ENCODE assay signal across 25 mouse cellular contexts in genomic region chr14:30414131-30414530, GRCm38 (mm10).
"Had no signal": no experiment of that assay in that cellular context is flagged by ENCODE, and none has a peak within 500 bp of the region (broad histone marks: within the 10 kb centered on the region; RNA-seq: fewer than 3 reads in every experiment).

No protein-coding gene starts in this region.

- H3K9me3 ChIP-seq: heart, embryonic 13.5 days; heart, embryonic 15.5 days; hindbrain, embryonic 13.5 days; hindbrain, embryonic 15.5 days; intestine, embryonic 15.5 days; limb, embryonic 10.5 days; limb, embryonic 12.5 days; liver, embryonic 13.5 days had no signal

- DNase-seq: gastrocnemius, postnatal 14 days; gastrocnemius, postnatal 36 days; heart, adult 18-20 months; heart, postnatal 14 days; heart, postnatal 36 days; kidney, adult 18-20 months; kidney, adult 8-10 months; kidney, postnatal 10 days; kidney, postnatal 25 days; kidney, postnatal 4 days; liver; liver, embryonic 13.5 days had no signal

- H3K27ac ChIP-seq: heart, embryonic 13.5 days; heart, embryonic 15.5 days; hindbrain, embryonic 13.5 days; hindbrain, embryonic 15.5 days; intestine, embryonic 15.5 days; layer of hippocampus, adult 2 months; left cerebral cortex, adult 2 months; limb, embryonic 10.5 days; limb, embryonic 12.5 days; liver, embryonic 13.5 days had no signal

- ATAC-seq: inflammation-experienced regulatory T-cells, adult 6 months; intestine, embryonic 15.5 days; intestine, postnatal 0 days had no signal

- H3K4me3 ChIP-seq: heart, embryonic 13.5 days; heart, embryonic 15.5 days; hindbrain, embryonic 13.5 days; hindbrain, embryonic 15.5 days; intestine, embryonic 15.5 days; layer of hippocampus, adult 2 months; left cerebral cortex, adult 2 months; limb, embryonic 10.5 days; limb, embryonic 12.5 days; liver, embryonic 13.5 days had no signal

- H3K4me2 ChIP-seq: heart, embryonic 11.5 days; heart, embryonic 13.5 days; heart, embryonic 15.5 days; hindbrain, embryonic 13.5 days; hindbrain, embryonic 15.5 days; intestine, embryonic 15.5 days; limb, embryonic 12.5 days; liver, embryonic 11.5 days; liver, embryonic 13.5 days had no signal

- H3K9ac ChIP-seq: heart, embryonic 13.5 days; heart, embryonic 15.5 days; hindbrain, embryonic 13.5 days; hindbrain, embryonic 15.5 days; intestine, embryonic 15.5 days; limb, embryonic 12.5 days; liver, embryonic 13.5 days had no signal

- H3K4me1 ChIP-seq: intestine, embryonic 15.5 days; limb, embryonic 10.5 days; limb, embryonic 12.5 days; liver, embryonic 13.5 days had no signal

- H3K36me3 ChIP-seq: heart, embryonic 13.5 days; heart, embryonic 15.5 days; hindbrain, embryonic 13.5 days; hindbrain, embryonic 15.5 days; intestine, embryonic 15.5 days; limb, embryonic 10.5 days; limb, embryonic 12.5 days; liver, embryonic 13.5 days had no signal

- H3K27me3 ChIP-seq: heart, embryonic 13.5 days; heart, embryonic 15.5 days; hindbrain, embryonic 13.5 days; hindbrain, embryonic 15.5 days; intestine, embryonic 15.5 days; limb, embryonic 12.5 days; liver, embryonic 13.5 days had no signal
